Mouse (Mus musculus): ENCODE results near the gene Hnrnpl.

- TF ChIP-seq POLR2A (IDR thresholded peaks at IDR 0.05; ENCODE audit: low read depth, low read length) (no peak), CTCF (IDR thresholded peaks at IDR 0.05; ENCODE audit: extremely low read depth, insufficient read length, insufficient replicate concordance, low read depth, low read length) (no peak)
Observed at GRCm38 (mm10) chr7:28818861-28819452, 10.6 kb downstream of the Hnrnpl start.
